In genomic region chr11:34348287-34348918, GRCm38 (mm10) we compare ENCODE assay signal across 10 mouse cellular contexts. TPM values are rescaled to one million over a fixed set of nuclear protein-coding genes. Genes with fewer than 3 reads are reported as not detected.
DNase-seq lines count a peak whose midpoint lies in the region; ATAC-seq lines count a peak whose summit lies in the region.
"Had no signal": no experiment of that assay in that cellular context is flagged by ENCODE, and none has a peak within 500 bp of the region (broad histone marks: within the 10 kb centered on the region; RNA-seq: fewer than 3 reads in every experiment).

No protein-coding gene starts in this region.

- no peaks in the 10 kb centered on the region for H3K9me3 ChIP-seq in heart, embryonic 10.5 days

- peaks cover 14% of the 10 kb centered on the region for H3K4me1 ChIP-seq in heart, embryonic 10.5 days

- H3K36me3 ChIP-seq in heart, embryonic 10.5 days = no peaks in the 10 kb centered on the region

- no peaks in the 10 kb centered on the region for H3K27me3 ChIP-seq in heart, embryonic 10.5 days (ENCODE audit: insufficient read depth, poor library complexity, severe bottlenecking)

- peak; percentile 6 to 7 for DNase-seq in heart, adult 9 months (ENCODE audit: low spot score in 2 of 2)
- no peak for DNase-seq in heart, embryonic 10.5 days (ENCODE audit: low spot score)
- DNase-seq in adrenal gland, adult 2 months = peak; percentile 77
- peak; percentile 40 to 86 for DNase-seq in cerebellum, postnatal 4 days (ENCODE audit: low spot score in 2 of 2)
- peak; percentile 46 to 55 for DNase-seq in kidney, postnatal 25 days
- peak; percentile 76 for DNase-seq in lung, postnatal 10 days

- 76% methylated on average over 4 of the region's 4 CpGs for WGBS in heart, embryonic 10.5 days

- ATAC-seq in inflammation-experienced regulatory T-cells, adult 6 months = no peak
- ATAC-seq in activated CD4-positive, CD25-positive, alpha-beta regulatory T cell, adult 4 months = no peak

- H3K27ac ChIP-seq in heart, embryonic 10.5 days = no peak overlapping the region

- no peak overlapping the region for H3K4me3 ChIP-seq in heart, embryonic 10.5 days
- H3K4me3 ChIP-seq: erythroblast, embryonic 14.5 days; myocyte had no signal

RNA-seq across cellular contexts. Expression of gene Fam196b, which starts 33.8 kb away (rescaled TPM):
- 0.84 and 0.90 TPM in 2 replicates for polyA plus RNA-seq in heart, embryonic 10.5 days (2016; fragmentation: Nextera tagmentation; extraction: Ambion mirVana)
- under 1 TPM in 1 of 2 experiments, not detected in 1; 0.17 TPM for total RNA-seq in adrenal gland, adult 2 months (2021)
- 0.02 and 0.04 TPM in 2 replicates for polyA plus RNA-seq in adrenal gland, adult 2 months (2012; rRNA removed)
- 1 to 10 TPM; 4.0 to 8.0 (median 6.3) TPM for polyA plus RNA-seq in inflammation-experienced regulatory T-cells, adult 6 months (2017; shearing (Covaris generic))
- 1 to 10 TPM; 5.7 to 6.7 TPM for polyA plus RNA-seq in activated CD4-positive, CD25-positive, alpha-beta regulatory T cell, adult 4 months (2017; shearing (Covaris generic))
- polyA plus RNA-seq: erythroblast, embryonic 14.5 days; myocyte had no signal
